Mouse (Mus musculus) retina, postnatal 7 days (tissue): ENCODE results near the gene Dnmt3c.
"Not testable (repeated sequence)": the region's sequence is repeated elsewhere in the genome, so short reads cannot be mapped to it uniquely, and the experiment has no call there.

Experiments used
- DNase-seq: peaks from one replicate; pipeline ENCODE4 v3.0.0-alpha.2; 2012; ENCODE audit warnings: low read depth, low spot score

Gene Dnmt3c

GRCm38 (mm10) chr2:153696352-153696751 lies at the start of gene Dnmt3c:
Dnmt3c (plus strand) TSS chr2:153696652.
- DNase-seq = no peak

- DNase-seq = no peak
Observed at GRCm38 (mm10) chr2:153648773-153649297, 47.6 kb upstream of the Dnmt3c start.

GRCm38 (mm10) chr2:153649298-153650013 lies 47.0 kb upstream of the Dnmt3c start, which contains the start of gene Dnmt3b:
Dnmt3b (plus strand) TSS chr2:153649450.
- DNase-seq = peak; percentile 54

- DNase-seq = no peak
Observed at GRCm38 (mm10) chr2:153650014-153650687, 46.3 kb upstream of the Dnmt3c start.

GRCm38 (mm10) chr2:153651681-153652080 lies 44.8 kb upstream of the Dnmt3c start:
- no peak for DNase-seq

- DNase-seq = not testable (repeated sequence)
Observed at GRCm38 (mm10) chr2:153657659-153658058, 38.8 kb upstream of the Dnmt3c start.

- DNase-seq = no peak
Observed at GRCm38 (mm10) chr2:153660616-153661015, 35.8 kb upstream of the Dnmt3c start.

GRCm38 (mm10) chr2:153665401-153665800 lies 31.1 kb upstream of the Dnmt3c start:
- DNase-seq = no peak

GRCm38 (mm10) chr2:153668754-153669376 lies 27.6 kb upstream of the Dnmt3c start:
- peak; percentile 60 for DNase-seq

- DNase-seq = no peak
Observed at GRCm38 (mm10) chr2:153670111-153670510, 26.3 kb upstream of the Dnmt3c start.

GRCm38 (mm10) chr2:153672619-153673018 lies 23.8 kb upstream of the Dnmt3c start:
- no peak for DNase-seq

GRCm38 (mm10) chr2:153675364-153675763 lies 21.1 kb upstream of the Dnmt3c start:
- DNase-seq = not testable (repeated sequence)

GRCm38 (mm10) chr2:153676944-153677343 lies 19.5 kb upstream of the Dnmt3c start:
- DNase-seq = no peak

- DNase-seq = no peak
Observed at GRCm38 (mm10) chr2:153677550-153677949, 18.9 kb upstream of the Dnmt3c start.

- no peak for DNase-seq
Observed at GRCm38 (mm10) chr2:153679959-153680358, 16.5 kb upstream of the Dnmt3c start.

- DNase-seq = not testable (repeated sequence)
Observed at GRCm38 (mm10) chr2:153693413-153693812, 3.0 kb upstream of the Dnmt3c start.

- DNase-seq = no peak
Observed at GRCm38 (mm10) chr2:153694462-153695085, 1.9 kb upstream of the Dnmt3c start.

GRCm38 (mm10) chr2:153703389-153703788 lies 6.9 kb downstream of the Dnmt3c start:
- no peak for DNase-seq

GRCm38 (mm10) chr2:153710701-153711330 lies 14.4 kb downstream of the Dnmt3c start:
- peak; percentile 35 for DNase-seq

- DNase-seq = no peak
Observed at GRCm38 (mm10) chr2:153712646-153713091, 16.2 kb downstream of the Dnmt3c start.

- peak; percentile 27 for DNase-seq
Observed at GRCm38 (mm10) chr2:153713227-153713626, 16.8 kb downstream of the Dnmt3c start.
